Mouse (Mus musculus) brain, embryonic 14.5 days (tissue): ENCODE measurements at regions not wholly inside any gene's neighbourhood (a gene's known extent, or its start where the extent isn't known, plus 50 kb on each side); places are given as distances from the start of the nearest gene placed in this dataset.

Source experiments
- CTCF ChIP-seq: fragments of 200-500 bp; IDR thresholded peaks from 2 replicates; pipeline ENCODE4 v1.5.1; 2012; ENCODE audit warnings: inconsistent platforms, mild to moderate bottlenecking, moderate library complexity, borderline replicate concordance; ENCODE audit not compliant: insufficient read depth, insufficient read length; ENCODE audit errors: extremely low read depth
- POLR2A ChIP-seq: fragments of 200-500 bp; IDR thresholded peaks from 2 replicates; pipeline ENCODE4 v1.6.1; 2012; ENCODE audit warnings: mild to moderate bottlenecking, inconsistent platforms, borderline replicate concordance; ENCODE audit not compliant: poor library complexity, insufficient read depth, insufficient read length, severe bottlenecking; ENCODE audit errors: extremely low read depth

- TF ChIP-seq CTCF (no peak), POLR2A (no peak)
These were observed 59.9 kb upstream of the Arhgef26 start for GRCm38 (mm10) chr3:62278279-62278678.
